Mouse (Mus musculus) kidney, postnatal 0 days (tissue): Measurements from ENCODE around the gene Hnrnpa0. TPM values are rescaled to one million over a fixed set of nuclear protein-coding genes. Genes with fewer than 3 reads are reported as not detected.
A peak's percentile ranks its signal among the peaks of the same experiment; 100 is the strongest.

ENCODE experiments used
- ATAC-seq: fragments of 200-750 bp; cut with Nextera tagmentation; replicated peaks from 2 replicates; pipeline ENCODE4 v1.8.0; 2017; ENCODE audit warnings: low read depth, moderate number of reproducible peaks, moderate TSS enrichment, moderate library complexity; ENCODE audit not compliant: low FRiP score
- DNase-seq: peaks from one replicate; pipeline ENCODE4 v3.0.0-alpha.2; 2016; ENCODE audit warnings: low spot score
- H3K27ac ChIP-seq: fragments of 300-500 bp; sonication (generic); 2 replicates; pipeline ENCODE4 v1.5.1; 2014; ENCODE audit warnings: mild to moderate bottlenecking
- H3K27me3 ChIP-seq: fragments of 300-500 bp; sonication (generic); 2 replicates; pipeline ENCODE4 v1.6.1; 2014; ENCODE audit warnings: low read length, mixed read lengths; ENCODE audit not compliant: insufficient read depth
- H3K36me3 ChIP-seq: fragments of 300-500 bp; sonication (generic); 2 replicates; pipeline ENCODE4 v1.6.1; 2014; ENCODE audit warnings: low read length, mixed read lengths; ENCODE audit not compliant: insufficient read depth
- H3K4me1 ChIP-seq: fragments of 300-500 bp; sonication (generic); replicated peaks from 2 replicates; pipeline ENCODE4 v1.6.1; 2014; ENCODE audit warnings: antibody characterized with exemption, low read length, mixed read lengths; ENCODE audit not compliant: insufficient read depth
- H3K4me2 ChIP-seq: fragments of 300-500 bp; sonication (generic); 2 replicates; pipeline ENCODE4 v1.6.1; 2014; ENCODE audit warnings: mild to moderate bottlenecking, low read length, moderate library complexity, mixed read lengths
- H3K4me3 ChIP-seq: fragments of 300-500 bp; sonication (generic); replicated peaks from 2 replicates; pipeline ENCODE4 v1.5.1; 2014; ENCODE audit warnings: low read depth, low read length
- H3K9ac ChIP-seq: fragments of 300-500 bp; sonication (generic); 2 replicates; pipeline ENCODE4 v1.6.1; 2014; ENCODE audit warnings: low read depth, low read length
- H3K9me3 ChIP-seq: fragments of 300-500 bp; sonication (generic); replicated peaks from 2 replicates; pipeline ENCODE4 v1.6.1; 2016; ENCODE audit warnings: low read length, inconsistent platforms, mixed read lengths
- CTCF ChIP-seq: IDR thresholded peaks from 2 replicates; pipeline ENCODE4 v1.5.1; 2016; ENCODE audit warnings: antibody characterized with exemption, low read depth, mild to moderate bottlenecking, moderate library complexity
- WGBS: fragments of 180-500 bp; shearing (Covaris S2); extraction: QIAGEN DNeasy Blood & Tissue Kit; methylation state at CpG from one replicate; pipeline ENCODE4 v1.1.7; 2014; 5-methylcytosine and 5-hydroxymethylcytosine counted together
- polyA plus RNA-seq: library from polyadenylated mRNA; unstranded; fragments of >200 nt; fragmentation: Nextera tagmentation; extraction: Ambion mirVana; gene quantifications from 2 replicates; pipeline ENCODE4 v1.2.1, GENCODE M21; 2015

The Hnrnpa0 gene
- polyA plus RNA-seq, 1 experiment from 2014 or later: 54.7 TPM

DNA sequence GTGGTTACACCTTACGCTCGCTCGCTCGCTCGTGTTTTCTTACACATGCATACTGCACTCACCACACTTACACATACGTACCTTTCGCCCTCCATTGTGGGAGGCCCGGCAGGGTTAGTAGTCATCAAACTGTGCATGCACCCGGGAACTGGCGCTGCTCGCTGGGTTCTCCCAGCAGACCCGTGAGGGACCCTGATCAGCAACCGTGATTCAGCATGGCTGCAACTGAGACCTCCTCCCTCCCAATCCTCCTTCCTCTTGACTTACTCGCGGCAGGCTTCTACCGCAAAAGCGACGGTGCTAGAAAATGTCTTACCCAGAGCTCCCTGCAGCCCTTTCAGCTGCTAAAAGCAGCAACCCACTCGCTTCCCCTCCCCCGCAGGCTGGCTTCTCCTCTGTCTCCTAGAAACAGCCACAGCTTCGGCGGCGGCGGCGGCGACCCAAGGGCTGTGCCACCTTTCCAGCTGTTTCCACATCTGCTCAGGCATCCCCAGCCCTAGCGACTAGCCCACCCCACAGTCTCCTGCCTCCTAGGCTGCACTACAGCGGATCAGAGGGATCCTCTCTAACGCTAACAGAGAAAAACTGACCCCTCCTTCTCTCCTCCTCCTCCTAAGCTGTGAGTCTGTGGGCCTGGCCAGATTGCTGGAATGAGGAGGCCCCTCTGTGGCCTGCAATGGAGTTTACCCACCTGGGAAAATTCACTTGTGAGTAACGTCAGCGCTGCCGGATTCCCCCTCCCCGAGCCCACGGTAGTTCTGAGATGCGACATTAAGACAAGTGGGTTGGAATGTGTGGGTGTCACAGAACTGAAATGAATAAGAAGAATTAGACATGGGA lies 15.1 kb downstream of the Hnrnpa0 start, which contains the start of gene Klhl3:
Klhl3 (minus strand) TSS at position 532 of the 840 bp plus-strand sequence.
- H3K9ac ChIP-seq: peak within 1 kb of the TSS; percentile 71
- H3K9me3 ChIP-seq: no peaks in the 10 kb centered on the region
- H3K27ac ChIP-seq: peak within 1 kb of the TSS; percentile 69
- no peaks in the 10 kb centered on the region for H3K27me3 ChIP-seq
- H3K36me3 ChIP-seq: no peaks in the 10 kb centered on the region
- peak within 1 kb of the TSS; percentile 59 for H3K4me3 ChIP-seq
- peak; percentile 74 for ATAC-seq
- H3K4me1 ChIP-seq: peaks cover 13% of the 10 kb centered on the region; the same call in 1 of the 2 replicates
- DNase-seq: peak; percentile 86
- under 1% methylated on average over 35 of the region's 35 CpGs for WGBS
- H3K4me2 ChIP-seq: peak within 1 kb of the TSS; percentile 93
- TF ChIP-seq CTCF: peak; percentile 61

DNA sequence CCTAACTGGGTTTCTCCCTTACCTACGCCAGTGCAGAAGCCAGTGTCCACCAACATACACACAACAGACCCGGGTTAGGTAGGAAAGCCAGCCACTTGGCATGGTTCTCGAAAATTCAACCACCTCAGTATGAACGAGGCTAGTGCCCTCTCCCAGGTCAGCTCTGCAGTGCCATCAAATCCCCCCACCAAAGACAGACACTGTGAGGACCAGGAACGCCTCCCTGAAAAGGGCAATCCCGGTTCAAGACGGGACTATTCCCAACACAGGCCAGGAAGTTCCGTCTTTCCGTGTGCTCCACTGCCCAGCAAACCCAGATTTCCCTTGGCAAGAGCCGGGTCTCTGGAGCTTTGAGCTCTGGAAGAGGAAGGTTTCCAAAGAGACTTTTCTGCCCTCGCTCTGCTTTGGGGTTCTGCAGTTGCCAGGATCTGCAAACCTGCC lies 15.7 kb downstream of the Hnrnpa0 start:
- DNase-seq: peak; percentile 18

GRCm38 (mm10) chr13:58112191-58112590 lies 16.2 kb downstream of the Hnrnpa0 start:
- no peaks in the 10 kb centered on the region for H3K36me3 ChIP-seq
- no peaks in the 10 kb centered on the region for H3K9me3 ChIP-seq
- ATAC-seq: no peak
- peaks cover 13% of the 10 kb centered on the region; the same call in 1 of the 2 replicates for H3K4me1 ChIP-seq
- H3K27ac ChIP-seq: peak overlapping the region; percentile 69
- H3K27me3 ChIP-seq: no peaks in the 10 kb centered on the region
- peak overlapping the region; percentile 59 for H3K4me3 ChIP-seq
- WGBS: 51% methylated on average over 10 of the region's 10 CpGs
- TF ChIP-seq CTCF: no peak
- H3K4me2 ChIP-seq: peak overlapping the region; percentile 93
- H3K9ac ChIP-seq: peak overlapping the region; percentile 71
- DNase-seq: peak; percentile 11

More for the DNA sequence above, 15.7 kb downstream of the Hnrnpa0 start:
- peak overlapping the region; percentile 71 for H3K9ac ChIP-seq
- TF ChIP-seq CTCF: no peak
- ATAC-seq: no peak
- no peaks in the 10 kb centered on the region for H3K27me3 ChIP-seq
- peak overlapping the region; percentile 93 for H3K4me2 ChIP-seq
- peak overlapping the region; percentile 59 for H3K4me3 ChIP-seq
- H3K4me1 ChIP-seq: peaks cover 13% of the 10 kb centered on the region; the same call in 1 of the 2 replicates
- H3K27ac ChIP-seq: peak overlapping the region; percentile 69
- no peaks in the 10 kb centered on the region for H3K9me3 ChIP-seq
- WGBS: 11% methylated on average over 11 of the region's 11 CpGs
- no peaks in the 10 kb centered on the region for H3K36me3 ChIP-seq

- H3K4me3 ChIP-seq: 0 out of 2 replicates have a peak overlapping the region, but pooled peaks have one; percentile 59
- no peak overlapping the region for H3K9ac ChIP-seq
- no peaks in the 10 kb centered on the region for H3K9me3 ChIP-seq
- peaks cover 13% of the 10 kb centered on the region; the same call in 1 of the 2 replicates for H3K4me1 ChIP-seq
- H3K4me2 ChIP-seq: peak overlapping the region; percentile 93
- WGBS: 89% methylated on average over 6 of the region's 6 CpGs
- H3K27ac ChIP-seq: no peak overlapping the region
- no peaks in the 10 kb centered on the region for H3K27me3 ChIP-seq
- DNase-seq: no peak
- ATAC-seq: no peak
- no peaks in the 10 kb centered on the region for H3K36me3 ChIP-seq
- TF ChIP-seq CTCF: no peak
Observed at GRCm38 (mm10) chr13:58111306-58111705, 17.1 kb downstream of the Hnrnpa0 start.

- 50% methylated on average over 8 of the region's 8 CpGs for WGBS
- Histone ChIP-seq H3K4me3 (no peak overlapping the region), H3K27me3 (no peaks in the 10 kb centered on the region), H3K36me3 (0 out of 2 replicates have a peak, but pooled peaks cover 3% of the 10 kb centered on the region), H3K4me1 (0 out of 2 replicates have a peak, but pooled peaks cover 5% of the 10 kb centered on the region), H3K9me3 (no peaks in the 10 kb centered on the region), H3K9ac (no peak overlapping the region), H3K4me2 (no peak overlapping the region), H3K27ac (no peak overlapping the region)
- TF ChIP-seq CTCF: no peak
- DNase-seq (no peak), ATAC-seq (no peak)
Observed at GRCm38 (mm10) chr13:58090643-58091042, 37.7 kb downstream of the Hnrnpa0 start.

- Histone ChIP-seq H3K9me3 (no peaks in the 10 kb centered on the region), H3K36me3 (0 out of 2 replicates have a peak, but pooled peaks cover 6% of the 10 kb centered on the region), H3K4me2 (no peak overlapping the region), H3K4me1 (no peaks in the 10 kb centered on the region), H3K9ac (no peak overlapping the region), H3K27me3 (no peaks in the 10 kb centered on the region), H3K4me3 (no peak overlapping the region), H3K27ac (no peak overlapping the region)
- 88% methylated on average over 5 of the region's 5 CpGs for WGBS
- no peak for TF ChIP-seq CTCF
- ATAC-seq (no peak), DNase-seq (no peak)
Observed at GRCm38 (mm10) chr13:58084396-58084795, 44.0 kb downstream of the Hnrnpa0 start.
